Comparison of ENCODE assay signal across 8 mouse cellular contexts in genomic region chr15:101113176-101113575, GRCm38 (mm10). TPM values are rescaled to one million over a fixed set of nuclear protein-coding genes. Genes with fewer than 3 reads are reported as not detected.
DNase-seq lines count a peak whose midpoint lies in the region; ATAC-seq and TF ChIP-seq lines count a peak whose summit lies in the region.

No protein-coding gene starts in this region.

- 0 out of 2 replicates have a peak, but pooled peaks cover 3% of the 10 kb centered on the region for H3K27me3 ChIP-seq in liver, postnatal 0 days (ENCODE audit: insufficient read depth, low read length)
- no peaks in the 10 kb centered on the region for H3K27me3 ChIP-seq in forebrain, embryonic 14.5 days (replicated peaks; ENCODE audit: control insufficient read depth, insufficient read depth, low read length)

- ATAC-seq in hematopoietic stem cell, adult 5-6 weeks (replicated peaks in 1 of 2; ENCODE audit: insufficient read depth in 1 of 2, low FRiP score in 2 of 2, low TSS enrichment in 1 of 2, low read depth in 1 of 2, poor library complexity in 2 of 2, severe bottlenecking in 2 of 2) = peak; percentile 78 to 81; a peak in 3 of 4 replicates
- ATAC-seq in liver, postnatal 0 days = peak; percentile 94
- no peak for ATAC-seq in forebrain, embryonic 14.5 days

- peak overlapping the region; percentile 51 for H3K4me3 ChIP-seq in gastrocnemius, adult 2 months
- no peak overlapping the region for H3K4me3 ChIP-seq in liver, postnatal 0 days (ENCODE audit: low read depth, low read length)
- H3K4me3 ChIP-seq in forebrain, embryonic 14.5 days (ENCODE audit: low read depth, low read length) = no peak overlapping the region

- no peaks in the 10 kb centered on the region for H3K36me3 ChIP-seq in liver, postnatal 0 days (replicated peaks; ENCODE audit: insufficient read depth, low read length)
- H3K36me3 ChIP-seq in forebrain, embryonic 14.5 days (ENCODE audit: control insufficient read depth, insufficient read depth, low read length) = no peaks in the 10 kb centered on the region

- peak overlapping the region; percentile 54 for H3K4me2 ChIP-seq in liver, postnatal 0 days (ENCODE audit: low read depth, low read length)
- no peak overlapping the region for H3K4me2 ChIP-seq in forebrain, embryonic 14.5 days (ENCODE audit: low read length)

- no peak for TF ChIP-seq CTCF in gastrocnemius, adult 2 months (IDR thresholded peaks at IDR 0.05)
- TF ChIP-seq CTCF in liver, postnatal 0 days (IDR thresholded peaks at IDR 0.05; ENCODE audit: low read depth) = no peak

- peaks cover 3% of the 10 kb centered on the region; the same call in 1 of the 2 replicates for H3K9me3 ChIP-seq in liver, postnatal 0 days (ENCODE audit: low read length)
- no peaks in the 10 kb centered on the region for H3K9me3 ChIP-seq in forebrain, embryonic 14.5 days (replicated peaks; ENCODE audit: control insufficient read depth, low read length)

- peak; percentile 69 for DNase-seq in gastrocnemius, adult 2 months
- DNase-seq in gastrocnemius, postnatal 4 days (ENCODE audit: low spot score in 2 of 2) = no peak
- DNase-seq in adipocyte (ENCODE audit: low spot score) = peak; percentile 97
- DNase-seq in liver, postnatal 0 days = peak; percentile 68
- DNase-seq in forebrain, embryonic 14.5 days (ENCODE audit: low spot score) = no peak
- DNase-seq in neural tube, embryonic 10.5 days (ENCODE audit: extremely low spot score, low spot score) = no peak
- no peak for DNase-seq in c-Kit-positive CD71-positive TER-119-positive erythroid progenitor cells, embryonic 14.5 days (ENCODE audit: low spot score)

- H3K9ac ChIP-seq in liver, postnatal 0 days (replicated peaks) = no peak overlapping the region
- no peak overlapping the region for H3K9ac ChIP-seq in forebrain, embryonic 14.5 days (ENCODE audit: low read length)

- 10% methylated on average over 8 of the region's 8 CpGs for WGBS in liver, postnatal 0 days (ENCODE audit: insufficient replicate concordance)
- 79% methylated on average over 8 of the region's 8 CpGs for WGBS in forebrain, embryonic 14.5 days

- H3K4me1 ChIP-seq in liver, postnatal 0 days (ENCODE audit: insufficient read depth) = peaks cover 8% of the 10 kb centered on the region; the same call in 1 of the 2 replicates
- no peaks in the 10 kb centered on the region for H3K4me1 ChIP-seq in forebrain, embryonic 14.5 days (ENCODE audit: control insufficient read depth, insufficient read depth, low read length)

- intact Hi-C loops in gastrocnemius, adult 2 months (cut with DNase I) = no loop called here

- peak overlapping the region; percentile 79 for H3K27ac ChIP-seq in gastrocnemius, adult 2 months
- H3K27ac ChIP-seq in liver, postnatal 0 days (ENCODE audit: low read depth) = peak overlapping the region; percentile 58
- no peak overlapping the region for H3K27ac ChIP-seq in forebrain, embryonic 14.5 days (ENCODE audit: low read depth, low read length)

- no peak for TF ChIP-seq EP300 in liver, postnatal 0 days (IDR thresholded peaks at IDR 0.05; ENCODE audit: low read depth)

RNA-seq across cellular contexts. Expression of gene Ankrd33, which starts 2.4 kb away (rescaled TPM):
- total RNA-seq in gastrocnemius, adult 2 months (2021) = not detected
- total RNA-seq in gastrocnemius, postnatal 4 days (2021) = not detected
- total RNA-seq in hematopoietic stem cell, adult 5-6 weeks (2017) = not detected in 2 replicates
- not detected in 2 replicates for polyA plus RNA-seq in liver, postnatal 0 days (2015; fragmentation: Nextera tagmentation; extraction: Ambion mirVana)
- polyA plus RNA-seq in forebrain, embryonic 14.5 days (2014; fragmentation: Nextera tagmentation; extraction: Ambion mirVana) = not detected in 2 replicates

RNA-seq across cellular contexts. Expression of gene Acvrl1, which starts 15.1 kb away (rescaled TPM):
- total RNA-seq in gastrocnemius, adult 2 months (2021) = 10 to 100 TPM; 10.2 to 14.5 TPM
- 10 to 100 TPM; 24.6 to 28.1 TPM for total RNA-seq in gastrocnemius, postnatal 4 days (2021)
- total RNA-seq in hematopoietic stem cell, adult 5-6 weeks (2017) = 2.0 and 4.8 TPM in 2 replicates
- polyA plus RNA-seq in liver, postnatal 0 days (2015; fragmentation: Nextera tagmentation; extraction: Ambion mirVana) = 2.3 and 2.6 TPM in 2 replicates
- 4.1 and 4.2 TPM in 2 replicates for polyA plus RNA-seq in forebrain, embryonic 14.5 days (2014; fragmentation: Nextera tagmentation; extraction: Ambion mirVana)

RNA-seq across cellular contexts. Expression of gene Fignl2, which starts 34.8 kb away (rescaled TPM):
- total RNA-seq in gastrocnemius, adult 2 months (2021) = under 1 TPM; 0.67 to 0.77 TPM
- total RNA-seq in gastrocnemius, postnatal 4 days (2021) = 1 to 10 TPM; 3.2 to 4.1 TPM
- not detected in 2 replicates for total RNA-seq in hematopoietic stem cell, adult 5-6 weeks (2017)
- 0.18 and 0.26 TPM in 2 replicates for polyA plus RNA-seq in liver, postnatal 0 days (2015; fragmentation: Nextera tagmentation; extraction: Ambion mirVana)
- 0.09 TPM in 1 of 2 replicates, not detected in the other for polyA plus RNA-seq in forebrain, embryonic 14.5 days (2014; fragmentation: Nextera tagmentation; extraction: Ambion mirVana)

Comparison
In these comparisons a context has a peak if more than half of its experiments do, and no peak if none do; other contexts are left out.
1. DNase-seq: peak in gastrocnemius, adult 2 months (single experiment), adipocyte (single experiment) and liver, postnatal 0 days (single experiment); none in gastrocnemius, postnatal 4 days (0 of 2), forebrain, embryonic 14.5 days (single experiment), neural tube, embryonic 10.5 days (single experiment) and c-Kit-positive CD71-positive TER-119-positive erythroid progenitor cells, embryonic 14.5 days (single experiment).